8 mouse cellular contexts compared by ENCODE assay signal in genomic region chr1:166429053-166429452, GRCm38 (mm10). TPM values are rescaled to one million over a fixed set of nuclear protein-coding genes. Genes with fewer than 3 reads are reported as not detected.
DNase-seq lines count a peak whose midpoint lies in the region; ATAC-seq and TF ChIP-seq lines count a peak whose summit lies in the region.

No protein-coding gene starts in this region.

- 54% methylated on average over 3 of the region's 3 CpGs for WGBS in heart, adult 2 months
- WGBS in liver, embryonic 11.5 days: 54% methylated on average over 3 of the region's 3 CpGs
- WGBS in heart, embryonic 10.5 days: 62% methylated on average over 3 of the region's 3 CpGs

- intact Hi-C loops in heart, adult 2 months (cut with DNase I): loop anchor here (10.0 kb wide), 2 partner anchors 306 to 786 kb away; no protein-coding TSS in a partner anchor

- H3K36me3 ChIP-seq in heart, adult 2 months (ENCODE audit: control insufficient read depth, insufficient read depth, low read length): no peaks in the 10 kb centered on the region
- H3K36me3 ChIP-seq in liver, embryonic 11.5 days (ENCODE audit: control insufficient read depth, insufficient read depth, low read length): no peaks in the 10 kb centered on the region
- no peaks in the 10 kb centered on the region for H3K36me3 ChIP-seq in heart, embryonic 10.5 days

- peak overlapping the region; percentile 47 for H3K4me2 ChIP-seq in liver, embryonic 11.5 days

- peaks cover 4% of the 10 kb centered on the region; the same call in 1 of the 2 replicates for H3K4me1 ChIP-seq in heart, adult 2 months (ENCODE audit: control insufficient read depth, insufficient read depth, low read length)
- H3K4me1 ChIP-seq in cortical plate, adult 2 months (ENCODE audit: control insufficient read depth, insufficient read depth, low read length): peaks cover 3% of the 10 kb centered on the region; the same call in 1 of the 2 replicates
- no peaks in the 10 kb centered on the region for H3K4me1 ChIP-seq in liver, embryonic 11.5 days (replicated peaks; ENCODE audit: control insufficient read depth, insufficient read depth, low read length)
- peaks cover 4% of the 10 kb centered on the region; the same call in 1 of the 2 replicates for H3K4me1 ChIP-seq in heart, embryonic 10.5 days

- no peak overlapping the region for H3K9ac ChIP-seq in heart, adult 2 months (ENCODE audit: low read depth, low read length)
- H3K9ac ChIP-seq in liver, embryonic 11.5 days (ENCODE audit: low read depth, low read length): no peak overlapping the region

- no peak for DNase-seq in heart, adult 2 months
- DNase-seq in heart, adult 9 months (ENCODE audit: low spot score in 2 of 2): no peak
- peak; percentile 34 for DNase-seq in CD4-positive helper T cell, adult 2 months (ENCODE audit: low read depth, low spot score)
- DNase-seq in liver, embryonic 11.5 days (ENCODE audit: low spot score): no peak
- no peak for DNase-seq in urinary bladder, postnatal 10 days (ENCODE audit: low spot score)
- no peak for DNase-seq in adrenal gland, postnatal 10 days
- no peak for DNase-seq in heart, embryonic 10.5 days (ENCODE audit: low spot score)

- ATAC-seq in liver, embryonic 11.5 days (replicated peaks; ENCODE audit: low FRiP score): peak; percentile 57; the same call in 1 of the 2 replicates

- no peaks in the 10 kb centered on the region for H3K27me3 ChIP-seq in heart, adult 2 months (ENCODE audit: control insufficient read depth, insufficient read depth, low read length)
- H3K27me3 ChIP-seq in liver, embryonic 11.5 days (replicated peaks; ENCODE audit: control insufficient read depth, insufficient read depth, low read length): no peaks in the 10 kb centered on the region
- H3K27me3 ChIP-seq in heart, embryonic 10.5 days (ENCODE audit: insufficient read depth, poor library complexity, severe bottlenecking): no peaks in the 10 kb centered on the region

- no peak for TF ChIP-seq EP300 in heart, adult 2 months (IDR thresholded peaks at IDR 0.05; ENCODE audit: insufficient read depth, low read depth, low read length)

- no peaks in the 10 kb centered on the region for H3K79me2 ChIP-seq in heart, adult 2 months (replicated peaks; ENCODE audit: control insufficient read depth, insufficient read depth, low read length)

- no peak overlapping the region for H3K27ac ChIP-seq in heart, adult 2 months
- H3K27ac ChIP-seq in cortical plate, adult 2 months (ENCODE audit: insufficient read depth, low read length): no peak overlapping the region
- H3K27ac ChIP-seq in liver, embryonic 11.5 days (ENCODE audit: low read depth, low read length): no peak overlapping the region
- H3K27ac ChIP-seq in heart, embryonic 10.5 days: no peak overlapping the region

- no peak overlapping the region for H3K4me3 ChIP-seq in heart, adult 2 months
- no peak overlapping the region for H3K4me3 ChIP-seq in cortical plate, adult 2 months (ENCODE audit: insufficient read depth, low read length)
- no peak overlapping the region for H3K4me3 ChIP-seq in liver, embryonic 11.5 days (ENCODE audit: low read depth, low read length)
- H3K4me3 ChIP-seq in heart, embryonic 10.5 days: no peak overlapping the region

- TF ChIP-seq POLR2A in heart, adult 2 months (IDR thresholded peaks at IDR 0.05; ENCODE audit: insufficient read depth, low read depth, low read length): no peak
- no peak for TF ChIP-seq POLR2A in cortical plate, adult 2 months (IDR thresholded peaks at IDR 0.05; ENCODE audit: extremely low read depth, insufficient read depth, low read length)

- H3K9me3 ChIP-seq in liver, embryonic 11.5 days (ENCODE audit: control insufficient read depth, low read length): no peaks in the 10 kb centered on the region
- no peaks in the 10 kb centered on the region for H3K9me3 ChIP-seq in heart, embryonic 10.5 days

- peak; percentile 59 for TF ChIP-seq CTCF in heart, adult 2 months (IDR thresholded peaks at IDR 0.05)
- TF ChIP-seq CTCF in cortical plate, adult 2 months (IDR thresholded peaks at IDR 0.05; ENCODE audit: extremely low read depth, insufficient read depth, low read length): 0 out of 2 replicates have a peak, but pooled peaks have one; percentile 8

RNA-seq across cellular contexts. Expression of gene Pogk, which starts 19.4 kb away (rescaled TPM):
- total RNA-seq in heart, adult 2 months (2021): 10 to 100 TPM in 1 of 2 experiments, 1 to 10 TPM in 1; 9.7 to 11.6 TPM
- 6.2 and 12.0 TPM in 2 replicates for polyA plus RNA-seq in heart, adult 2 months (2012; rRNA removed)
- 26.2 TPM in 2 replicates for polyA plus RNA-seq in cortical plate, adult 2 months (2012; rRNA removed)
- polyA plus RNA-seq in liver, embryonic 11.5 days (2014; fragmentation: Nextera tagmentation; extraction: Ambion mirVana): 8.0 and 8.8 TPM in 2 replicates
- 10 to 100 TPM; 27.9 to 32.7 TPM for total RNA-seq in adrenal gland, postnatal 10 days (2021)
- polyA plus RNA-seq in heart, embryonic 10.5 days (2016; fragmentation: Nextera tagmentation; extraction: Ambion mirVana): 11.9 and 12.7 TPM in 2 replicates

RNA-seq across cellular contexts. Expression of gene Tada1, which starts 50.2 kb away (rescaled TPM):
- total RNA-seq in heart, adult 2 months (2021): 1 to 10 TPM; 6.6 to 9.2 TPM
- 8.5 and 15.0 TPM in 2 replicates for polyA plus RNA-seq in heart, adult 2 months (2012; rRNA removed)
- polyA plus RNA-seq in cortical plate, adult 2 months (2012; rRNA removed): 42.5 and 43.2 TPM in 2 replicates
- polyA plus RNA-seq in liver, embryonic 11.5 days (2014; fragmentation: Nextera tagmentation; extraction: Ambion mirVana): 42.9 and 48.1 TPM in 2 replicates
- total RNA-seq in adrenal gland, postnatal 10 days (2021): 10 to 100 TPM; 18.4 to 19.1 TPM
- polyA plus RNA-seq in heart, embryonic 10.5 days (2016; fragmentation: Nextera tagmentation; extraction: Ambion mirVana): 35.6 and 44.5 TPM in 2 replicates
